Mouse (Mus musculus): ENCODE data around the gene Sema5b. TPM values are rescaled to one million over a fixed set of nuclear protein-coding genes. Genes with fewer than 3 reads are reported as not detected.

Gene Sema5b
- polyA plus RNA-seq, 1 experiment, result 64.3 TPM

- Histone ChIP-seq H3K4me3 (ENCODE audit: control insufficient read depth, low read depth, low read length) (no peak overlapping the region), H3K36me3 (ENCODE audit: control insufficient read depth, insufficient read depth, low read length) (no peaks in the 10 kb centered on the region), H3K27me3 (ENCODE audit: control insufficient read depth, insufficient read depth, low read length) (no peaks in the 10 kb centered on the region), H3K4me1 (ENCODE audit: control insufficient read depth, insufficient read depth, low read length) (no peaks in the 10 kb centered on the region), H3K27ac (ENCODE audit: control insufficient read depth, insufficient read depth, low read depth, low read length) (no peak overlapping the region)
- TF ChIP-seq POLR2A (IDR thresholded peaks at IDR 0.05; ENCODE audit: control insufficient read depth, low read depth, low read length) (no peak), CTCF (IDR thresholded peaks at IDR 0.05; ENCODE audit: control insufficient read depth, insufficient read depth, insufficient replicate concordance, low read depth, low read length) (no peak)
Measured at GRCm38 (mm10) chr16:35639505-35639904, 98.6 kb downstream of the Sema5b start.

GRCm38 (mm10) chr16:35648862-35649261, 107.9 kb downstream of the Sema5b start:
- Histone ChIP-seq H3K4me3 (ENCODE audit: control insufficient read depth, low read depth, low read length) (no peak overlapping the region), H3K27me3 (ENCODE audit: control insufficient read depth, insufficient read depth, low read length) (no peaks in the 10 kb centered on the region), H3K36me3 (ENCODE audit: control insufficient read depth, insufficient read depth, low read length) (no peaks in the 10 kb centered on the region; the same call in 1 of the 2 replicates), H3K27ac (ENCODE audit: control insufficient read depth, insufficient read depth, low read depth, low read length) (no peak overlapping the region), H3K4me1 (ENCODE audit: control insufficient read depth, insufficient read depth, low read length) (peaks cover 7% of the 10 kb centered on the region)
- TF ChIP-seq CTCF (IDR thresholded peaks at IDR 0.05; ENCODE audit: control insufficient read depth, insufficient read depth, insufficient replicate concordance, low read depth, low read length), result no peak
- no peak for TF ChIP-seq POLR2A (IDR thresholded peaks at IDR 0.05; ENCODE audit: control insufficient read depth, low read depth, low read length)

- H3K27ac ChIP-seq (ENCODE audit: control insufficient read depth, insufficient read depth, low read depth, low read length), result no peak overlapping the region
- H3K36me3 ChIP-seq (ENCODE audit: control insufficient read depth, insufficient read depth, low read length), result no peaks in the 10 kb centered on the region; the same call in 1 of the 2 replicates
Measured at GRCm38 (mm10) chr16:35652206-35652605, 111.3 kb downstream of the Sema5b start.

GRCm38 (mm10) chr16:35652706-35653105, 111.8 kb downstream of the Sema5b start:
- Histone ChIP-seq H3K27me3 (ENCODE audit: control insufficient read depth, insufficient read depth, low read length) (no peaks in the 10 kb centered on the region), H3K36me3 (ENCODE audit: control insufficient read depth, insufficient read depth, low read length) (no peaks in the 10 kb centered on the region; the same call in 1 of the 2 replicates), H3K4me1 (ENCODE audit: control insufficient read depth, insufficient read depth, low read length) (no peaks in the 10 kb centered on the region), H3K4me3 (ENCODE audit: control insufficient read depth, low read depth, low read length) (no peak overlapping the region), H3K27ac (ENCODE audit: control insufficient read depth, insufficient read depth, low read depth, low read length) (no peak overlapping the region)
- TF ChIP-seq CTCF (IDR thresholded peaks at IDR 0.05; ENCODE audit: control insufficient read depth, insufficient read depth, insufficient replicate concordance, low read depth, low read length) (no peak), POLR2A (IDR thresholded peaks at IDR 0.05; ENCODE audit: control insufficient read depth, low read depth, low read length) (no peak)

More at GRCm38 (mm10) chr16:35652206-35652605, 111.3 kb downstream of the Sema5b start:
- no peak for TF ChIP-seq CTCF (IDR thresholded peaks at IDR 0.05; ENCODE audit: control insufficient read depth, insufficient read depth, insufficient replicate concordance, low read depth, low read length)
- no peak for TF ChIP-seq POLR2A (IDR thresholded peaks at IDR 0.05; ENCODE audit: control insufficient read depth, low read depth, low read length)
- Histone ChIP-seq H3K27me3 (ENCODE audit: control insufficient read depth, insufficient read depth, low read length) (no peaks in the 10 kb centered on the region), H3K4me1 (ENCODE audit: control insufficient read depth, insufficient read depth, low read length) (no peaks in the 10 kb centered on the region), H3K4me3 (ENCODE audit: control insufficient read depth, low read depth, low read length) (no peak overlapping the region)

GRCm38 (mm10) chr16:35653951-35654350, 113.0 kb downstream of the Sema5b start:
- H3K27ac ChIP-seq (ENCODE audit: control insufficient read depth, insufficient read depth, low read depth, low read length), result no peak overlapping the region
- TF ChIP-seq CTCF (IDR thresholded peaks at IDR 0.05; ENCODE audit: control insufficient read depth, insufficient read depth, insufficient replicate concordance, low read depth, low read length), result no peak
- TF ChIP-seq POLR2A (IDR thresholded peaks at IDR 0.05; ENCODE audit: control insufficient read depth, low read depth, low read length), result no peak
- H3K4me3 ChIP-seq (ENCODE audit: control insufficient read depth, low read depth, low read length), result no peak overlapping the region
- H3K27me3 ChIP-seq (ENCODE audit: control insufficient read depth, insufficient read depth, low read length), result no peaks in the 10 kb centered on the region
- no peaks in the 10 kb centered on the region for H3K36me3 ChIP-seq (ENCODE audit: control insufficient read depth, insufficient read depth, low read length)
- no peaks in the 10 kb centered on the region for H3K4me1 ChIP-seq (ENCODE audit: control insufficient read depth, insufficient read depth, low read length)

- H3K27me3 ChIP-seq (ENCODE audit: control insufficient read depth, insufficient read depth, low read length), result 0 out of 2 replicates have a peak, but pooled peaks cover 2% of the 10 kb centered on the region
- TF ChIP-seq POLR2A (IDR thresholded peaks at IDR 0.05; ENCODE audit: control insufficient read depth, low read depth, low read length) (no peak), CTCF (IDR thresholded peaks at IDR 0.05; ENCODE audit: control insufficient read depth, insufficient read depth, insufficient replicate concordance, low read depth, low read length) (no peak)
- H3K4me3 ChIP-seq (ENCODE audit: control insufficient read depth, low read depth, low read length), result peak overlapping the region; percentile 65
- peaks cover 7% of the 10 kb centered on the region for H3K4me1 ChIP-seq (ENCODE audit: control insufficient read depth, insufficient read depth, low read length)
- H3K36me3 ChIP-seq (ENCODE audit: control insufficient read depth, insufficient read depth, low read length), result no peaks in the 10 kb centered on the region
- no peak overlapping the region for H3K27ac ChIP-seq (ENCODE audit: control insufficient read depth, insufficient read depth, low read depth, low read length)
Measured at GRCm38 (mm10) chr16:35660222-35660621, 119.3 kb downstream of the Sema5b start.

GRCm38 (mm10) chr16:35663831-35664414, 123.0 kb downstream of the Sema5b start:
- Histone ChIP-seq H3K27me3 (ENCODE audit: control insufficient read depth, insufficient read depth, low read length) (0 out of 2 replicates have a peak, but pooled peaks cover 2% of the 10 kb centered on the region), H3K36me3 (ENCODE audit: control insufficient read depth, insufficient read depth, low read length) (no peaks in the 10 kb centered on the region)

More at GRCm38 (mm10) chr16:35663831-35664414, 123.0 kb downstream of the Sema5b start:
- H3K27ac ChIP-seq (ENCODE audit: control insufficient read depth, insufficient read depth, low read depth, low read length), result no peak overlapping the region
- H3K4me3 ChIP-seq (ENCODE audit: control insufficient read depth, low read depth, low read length), result no peak overlapping the region
- TF ChIP-seq CTCF (IDR thresholded peaks at IDR 0.05; ENCODE audit: control insufficient read depth, insufficient read depth, insufficient replicate concordance, low read depth, low read length) (no peak), POLR2A (IDR thresholded peaks at IDR 0.05; ENCODE audit: control insufficient read depth, low read depth, low read length) (no peak)
- peaks cover 7% of the 10 kb centered on the region for H3K4me1 ChIP-seq (ENCODE audit: control insufficient read depth, insufficient read depth, low read length)

Data from testis, adult 2 months (tissue).